Mouse (Mus musculus) adipocyte (in vitro differentiated cells): ENCODE data around the gene Hnrnpll.

Source experiments
- DNase-seq: peaks from one replicate; pipeline ENCODE4 v3.0.0-alpha.2; 2016; ENCODE audit warnings: low spot score

The Hnrnpll gene

DNA sequence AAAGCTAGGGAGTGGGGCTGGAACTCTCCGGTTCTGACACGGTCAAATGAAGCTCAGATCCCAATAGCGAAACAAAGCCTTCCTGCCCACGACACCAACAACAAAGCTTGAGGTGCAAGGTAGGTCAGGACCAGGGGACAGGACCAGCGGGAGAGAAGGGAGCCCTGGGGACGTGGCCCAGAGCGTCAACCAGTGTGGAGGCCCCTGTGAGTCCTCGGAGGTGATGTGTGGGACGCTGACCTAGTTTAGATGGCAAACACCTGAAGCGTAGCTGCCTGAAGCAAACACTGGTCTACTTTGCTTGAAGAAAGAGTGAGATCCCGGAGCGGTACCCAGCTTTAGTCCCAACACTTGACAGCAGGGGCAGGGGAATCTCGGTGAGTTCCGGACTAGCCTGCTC, 62.5 kb downstream of the Hnrnpll start:
- no peak for DNase-seq

GRCm38 (mm10) chr17:79998986-79999385, 63.1 kb downstream of the Hnrnpll start:
- peak; percentile 36 for DNase-seq

DNA sequence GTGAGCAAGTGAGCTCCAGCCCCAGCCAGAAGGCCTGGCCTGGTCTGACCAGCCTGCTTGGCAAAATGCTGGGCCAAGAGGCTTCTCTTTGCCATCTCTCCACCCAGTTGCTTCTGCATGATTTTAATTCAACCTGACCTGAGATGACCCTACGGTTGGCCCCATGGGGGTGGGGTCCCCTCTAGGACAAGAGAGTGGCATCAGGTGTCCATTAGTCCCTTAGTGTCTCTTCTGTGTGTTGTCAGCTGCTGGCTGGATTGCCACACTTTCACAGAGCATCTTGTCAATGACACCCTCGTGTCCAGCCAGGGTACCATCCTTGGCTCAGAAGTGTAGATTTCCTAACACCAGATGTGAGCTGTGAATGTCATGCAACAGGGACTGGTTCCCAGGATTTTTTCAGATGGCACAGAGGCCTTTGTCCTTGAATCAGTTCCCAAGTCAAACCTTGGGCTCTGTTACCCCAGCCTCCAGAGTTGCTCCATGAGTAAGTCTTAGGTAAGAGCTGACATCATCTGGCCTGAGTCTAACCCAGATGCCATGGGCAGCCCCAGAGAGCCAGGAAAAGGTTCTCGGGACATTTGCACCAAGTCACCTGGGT, 66.9 kb downstream of the Hnrnpll start:
- DNase-seq, result peak; percentile 99

DNA sequence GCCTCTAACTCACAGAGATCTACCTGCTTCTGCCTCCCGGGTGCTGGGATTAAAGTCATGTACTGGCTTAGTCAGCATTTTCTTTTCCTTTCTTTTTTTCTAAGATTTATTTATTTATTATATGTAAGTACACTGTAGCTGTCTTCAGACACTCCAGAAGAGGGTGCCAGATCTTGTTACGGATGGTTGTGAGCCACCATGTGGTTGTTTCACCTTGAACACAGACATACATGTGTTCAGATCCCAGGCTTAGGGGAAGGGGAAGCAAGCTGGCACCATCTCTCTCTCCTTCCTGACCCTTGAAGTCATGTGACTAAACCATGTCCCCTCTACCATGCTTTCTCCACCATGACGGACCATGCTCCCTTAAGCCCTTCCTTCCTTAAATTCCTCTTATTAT, 70.0 kb downstream of the Hnrnpll start:
- DNase-seq, result no peak

DNA sequence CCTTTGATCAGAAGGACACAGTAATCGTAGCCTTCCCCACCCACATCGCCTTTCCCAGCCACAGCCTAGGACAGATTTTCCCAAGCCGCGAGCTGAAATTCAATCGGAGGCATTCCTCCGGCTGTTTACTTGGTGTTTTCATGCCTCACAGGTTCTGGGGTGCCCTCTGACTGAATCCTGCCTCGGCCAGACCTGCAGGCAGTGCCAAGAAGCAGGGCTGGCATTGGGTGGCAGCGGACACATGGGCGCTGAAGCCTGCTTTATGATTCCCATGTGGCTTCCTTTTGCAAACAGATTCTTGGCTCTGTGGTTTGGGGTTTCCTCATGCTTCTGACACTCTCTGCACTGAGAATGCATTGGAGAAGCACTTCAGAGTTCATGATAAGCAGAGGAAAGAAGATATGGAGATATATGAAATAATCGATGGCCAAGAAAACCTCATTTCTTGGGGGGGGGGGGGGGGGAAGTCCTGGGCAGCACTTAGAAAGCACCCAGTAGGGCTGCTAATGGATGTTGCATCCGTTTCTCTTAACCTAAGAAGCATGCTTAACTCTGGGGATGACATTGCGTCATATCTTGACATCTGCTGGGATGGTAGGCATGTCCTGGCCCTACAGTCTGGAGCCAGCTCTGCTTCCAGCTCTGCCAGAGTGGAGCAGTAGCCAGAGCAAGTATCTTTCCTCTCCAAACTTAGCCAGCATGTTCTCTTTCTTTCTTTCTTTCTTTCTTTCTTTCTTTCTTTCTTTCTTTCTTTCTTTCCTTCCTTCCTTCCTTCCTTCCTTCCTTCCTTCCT, 70.8 kb downstream of the Hnrnpll start:
- peak; percentile 78 for DNase-seq

DNA sequence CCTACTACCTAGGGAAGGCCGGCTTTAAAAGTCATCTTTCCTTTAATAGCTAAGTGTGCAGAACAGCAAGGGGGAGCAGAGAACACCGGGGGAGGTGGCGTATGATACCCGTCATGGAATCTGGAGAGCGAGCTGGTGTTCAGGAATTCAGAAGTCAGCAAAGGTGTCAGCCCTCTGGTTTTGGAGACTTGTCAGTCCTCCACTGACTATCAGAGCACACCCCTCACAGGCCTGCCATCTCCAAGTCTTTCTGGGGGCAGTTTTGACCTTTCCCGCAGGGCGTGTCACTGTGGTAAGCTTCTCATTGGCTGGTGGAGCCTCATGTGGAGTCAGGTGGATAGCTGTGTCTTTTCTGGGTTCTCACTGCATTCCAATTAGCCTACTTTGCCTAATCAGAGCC, 72.0 kb downstream of the Hnrnpll start:
- DNase-seq, result no peak

GRCm38 (mm10) chr17:79984450-79984849, 77.7 kb downstream of the Hnrnpll start:
- DNase-seq, result no peak

DNA sequence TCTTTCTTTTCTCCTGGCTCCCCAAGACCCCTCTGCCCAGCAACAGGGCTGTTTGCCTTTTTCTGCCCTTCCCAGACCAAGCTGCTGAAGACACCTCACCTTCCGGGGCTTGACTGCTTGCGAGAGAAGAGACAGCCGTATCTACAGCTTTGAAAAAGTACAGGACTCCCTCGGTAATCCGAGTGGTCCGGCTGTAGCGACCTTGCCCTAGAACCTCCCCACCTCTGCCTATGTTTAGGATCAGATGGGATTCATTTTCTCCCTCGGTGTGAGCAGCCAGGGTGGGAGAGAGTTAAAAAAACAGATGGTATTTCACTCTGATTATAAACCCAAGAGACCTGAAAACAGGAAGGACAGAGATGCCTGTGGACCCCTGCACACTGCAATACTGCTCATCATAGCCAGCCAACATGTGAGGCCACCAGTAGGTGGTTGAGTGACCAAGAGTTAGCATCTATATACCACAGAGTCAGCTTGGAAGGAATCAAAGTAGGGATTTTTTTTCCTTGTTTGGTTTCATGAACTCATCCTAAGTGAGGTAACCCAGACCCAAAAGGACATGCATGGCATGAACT, 79.1 kb downstream of the Hnrnpll start:
- no peak for DNase-seq

DNA sequence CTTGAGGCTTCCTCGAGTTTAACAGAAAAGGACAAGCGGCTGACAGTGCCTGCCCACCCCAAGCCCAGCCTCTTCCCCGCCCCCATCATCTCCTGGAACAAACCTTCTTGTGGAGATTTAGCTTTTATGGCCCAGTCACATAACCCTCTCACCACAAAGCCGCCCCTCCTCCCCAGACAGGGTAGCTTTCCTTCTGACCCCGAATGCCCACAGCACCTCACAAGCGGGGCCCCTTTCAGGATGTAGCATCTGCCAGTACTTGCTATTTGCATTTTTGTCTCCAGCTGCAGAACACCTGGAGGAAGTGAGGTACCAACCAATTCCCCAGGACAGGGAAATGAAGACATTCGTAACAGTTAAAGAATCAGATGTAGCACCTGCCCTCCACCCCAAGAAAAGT, 79.6 kb downstream of the Hnrnpll start:
- DNase-seq, result no peak

- no peak for DNase-seq
Observed at GRCm38 (mm10) chr17:79981758-79982481, 80.2 kb downstream of the Hnrnpll start.

- DNase-seq, result no peak
Observed at GRCm38 (mm10) chr17:79981348-79981747, 80.8 kb downstream of the Hnrnpll start.

DNA sequence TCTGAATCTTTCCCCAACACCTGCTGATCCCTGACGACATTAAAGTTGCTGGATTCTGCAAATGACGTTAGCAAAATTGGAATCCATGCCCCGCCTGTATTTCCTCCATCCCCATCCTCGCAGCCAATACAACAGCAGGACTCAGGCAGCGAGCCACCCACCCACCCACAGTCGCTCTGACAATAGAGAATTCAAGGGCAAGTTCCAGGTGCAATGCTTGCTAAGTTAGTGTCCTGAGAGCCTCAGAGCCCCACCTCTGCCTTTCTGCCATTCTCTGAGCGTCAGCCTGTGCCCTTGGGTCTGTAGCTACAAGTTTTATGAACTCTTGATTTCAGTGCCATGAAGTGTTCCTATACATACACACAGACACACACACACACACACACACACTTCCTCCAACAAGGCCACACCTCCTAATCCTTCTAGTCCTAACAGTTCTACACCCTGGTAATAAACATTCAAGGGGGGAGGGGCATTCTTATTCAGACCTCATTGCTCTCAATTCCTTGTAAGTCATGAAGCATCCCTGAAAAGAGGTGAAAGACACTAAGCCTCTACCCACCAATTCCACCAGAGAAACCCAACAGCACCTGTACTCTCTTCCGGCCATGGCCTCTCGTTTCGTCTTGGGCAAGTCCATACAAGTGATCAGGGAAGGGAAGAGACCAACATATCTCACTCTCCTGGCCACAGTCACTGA, 81.6 kb downstream of the Hnrnpll start:
- DNase-seq, result no peak
